Mouse (Mus musculus) lung, adult 2 months (tissue): ENCODE measurements at regions not wholly inside any gene's neighbourhood (a gene's known extent, or its start where the extent isn't known, plus 50 kb on each side); places are given as distances from the start of the nearest gene placed in this dataset.

ENCODE experiments used
- DNase-seq: peaks from one replicate; pipeline ENCODE4 v3.0.0; 2022
- H3K4me1 ChIP-seq: fragments of 200-500 bp; 2 replicates; pipeline ENCODE4 v1.6.1; 2011; ENCODE audit warnings: low read length; ENCODE audit not compliant: control insufficient read depth, insufficient read depth
- H3K4me3 ChIP-seq: fragments of 200-500 bp; replicated peaks from 2 replicates; pipeline ENCODE3; 2011; ENCODE audit warnings: low read depth, mild to moderate bottlenecking, control low read depth, low read length; ENCODE audit errors: extremely low read depth
- CTCF ChIP-seq: fragments of 200-500 bp; IDR thresholded peaks from 2 replicates; pipeline ENCODE4 v1.5.1; 2011; ENCODE audit warnings: mild to moderate bottlenecking, low read length, control low read depth; ENCODE audit not compliant: insufficient read depth
- POLR2A ChIP-seq: fragments of 200-500 bp; IDR thresholded peaks from 2 replicates; pipeline ENCODE4 v1.6.1; 2011; ENCODE audit warnings: low read depth, mild to moderate bottlenecking, control low read depth, low read length, borderline replicate concordance; ENCODE audit errors: extremely low read depth
- WGBS: fragments of 180-500 bp; shearing (Covaris S2); methylation state at CpG from one replicate; pipeline ENCODE4 v1.1.7; 2018; 5-methylcytosine and 5-hydroxymethylcytosine counted together

- H3K4me3 ChIP-seq = no peak overlapping the region
- TF ChIP-seq CTCF (peak; percentile 37; the same call in 1 of the 2 replicates), POLR2A (no peak)
- 46% methylated on average over 6 of the region's 6 CpGs for WGBS
- no peaks in the 10 kb centered on the region for H3K4me1 ChIP-seq
- peak; percentile 18 for DNase-seq
These were observed 1303.8 kb upstream of the Sel1l start for GRCm38 (mm10) chr12:93152618-93153245.

DNA sequence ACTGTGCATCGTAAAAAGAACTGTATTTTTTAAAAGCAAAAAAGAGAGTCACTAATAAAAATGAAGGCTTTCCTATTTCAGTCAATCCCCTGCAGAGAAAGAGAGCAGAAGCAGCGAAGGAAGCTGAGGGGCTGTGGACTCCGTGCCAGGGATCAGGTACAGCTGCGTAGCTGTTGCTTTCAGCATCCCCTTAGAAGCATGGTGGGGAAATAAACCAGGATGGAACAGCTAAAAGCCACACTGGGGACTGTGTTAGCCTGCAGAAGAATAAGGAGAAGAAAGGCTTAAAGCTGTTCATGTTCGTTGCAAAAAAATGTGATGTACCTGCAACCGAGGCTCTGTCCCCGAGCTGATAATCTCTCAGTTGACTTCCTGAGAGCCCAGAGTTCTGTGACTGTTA, 1302.6 kb upstream of the Sel1l start:
- no peak for TF ChIP-seq POLR2A
- TF ChIP-seq CTCF = no peak
- Histone ChIP-seq H3K4me1 (no peaks in the 10 kb centered on the region), H3K4me3 (no peak overlapping the region)
- WGBS = 73% methylated on average over 7 of the region's 7 CpGs
- DNase-seq = no peak

- Histone ChIP-seq H3K4me3 (no peak overlapping the region), H3K4me1 (no peaks in the 10 kb centered on the region)
- 71% methylated on average over 3 of the region's 3 CpGs for WGBS
- TF ChIP-seq CTCF = no peak
- TF ChIP-seq POLR2A = no peak
- DNase-seq = no peak
These were observed 1293.3 kb upstream of the Sel1l start for GRCm38 (mm10) chr12:93142265-93142664.

- 87% methylated on average over 5 of the region's 5 CpGs for WGBS
These were observed 1287.4 kb upstream of the Sel1l start for GRCm38 (mm10) chr12:93136395-93136794.

GRCm38 (mm10) chr12:93122216-93122615, 1273.3 kb upstream of the Sel1l start:
- 76% methylated on average over 2 of the region's 2 CpGs for WGBS

More at GRCm38 (mm10) chr12:93136395-93136794, 1287.4 kb upstream of the Sel1l start:
- no peak overlapping the region for H3K4me3 ChIP-seq
- H3K4me1 ChIP-seq = no peaks in the 10 kb centered on the region
- no peak for DNase-seq
- no peak for TF ChIP-seq CTCF
- TF ChIP-seq POLR2A = no peak

DNA sequence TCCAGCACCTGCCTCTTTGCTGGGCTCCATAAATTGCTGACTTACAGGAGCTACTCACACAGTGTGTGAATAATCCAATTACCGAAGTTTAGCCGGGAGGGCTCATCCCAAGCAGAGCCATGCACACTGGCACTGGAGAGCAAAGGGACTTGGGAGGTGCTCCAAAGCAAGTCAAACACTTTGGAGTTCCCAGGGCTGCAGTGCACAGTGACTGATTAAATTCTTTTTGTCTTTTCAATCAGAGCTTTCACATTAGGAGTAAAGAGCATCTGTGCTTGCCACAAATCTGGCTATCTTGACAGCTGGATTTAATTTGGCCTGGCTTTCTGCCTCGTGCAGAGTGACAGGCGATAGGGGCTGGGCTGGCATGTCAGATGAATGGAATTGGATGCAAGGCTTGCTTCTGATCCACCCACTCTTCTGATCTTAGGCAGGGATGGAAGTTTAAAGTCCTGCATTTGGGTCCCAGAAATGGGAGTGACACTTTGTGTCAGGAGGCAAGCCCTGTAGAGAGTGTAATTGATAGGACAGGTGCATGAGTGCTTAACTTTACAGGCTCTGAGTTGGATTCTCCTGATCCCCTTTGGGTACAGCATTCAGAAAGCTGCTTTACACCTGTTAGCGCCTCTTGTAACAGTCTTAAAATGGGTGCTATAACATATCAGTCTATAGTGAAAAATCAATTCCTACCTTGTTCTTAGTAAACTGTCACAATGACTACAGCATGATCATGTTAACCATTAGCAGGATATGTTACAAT, 1239.3 kb upstream of the Sel1l start:
- Histone ChIP-seq H3K4me3 (no peak overlapping the region), H3K4me1 (no peaks in the 10 kb centered on the region)
- no peak for TF ChIP-seq POLR2A
- no peak for TF ChIP-seq CTCF
- no peak for DNase-seq
- WGBS = 57% methylated on average over 5 of the region's 5 CpGs

More at GRCm38 (mm10) chr12:93122216-93122615, 1273.3 kb upstream of the Sel1l start:
- H3K4me3 ChIP-seq = no peak overlapping the region
- no peaks in the 10 kb centered on the region for H3K4me1 ChIP-seq
- no peak for DNase-seq
- no peak for TF ChIP-seq POLR2A
- no peak for TF ChIP-seq CTCF

DNA sequence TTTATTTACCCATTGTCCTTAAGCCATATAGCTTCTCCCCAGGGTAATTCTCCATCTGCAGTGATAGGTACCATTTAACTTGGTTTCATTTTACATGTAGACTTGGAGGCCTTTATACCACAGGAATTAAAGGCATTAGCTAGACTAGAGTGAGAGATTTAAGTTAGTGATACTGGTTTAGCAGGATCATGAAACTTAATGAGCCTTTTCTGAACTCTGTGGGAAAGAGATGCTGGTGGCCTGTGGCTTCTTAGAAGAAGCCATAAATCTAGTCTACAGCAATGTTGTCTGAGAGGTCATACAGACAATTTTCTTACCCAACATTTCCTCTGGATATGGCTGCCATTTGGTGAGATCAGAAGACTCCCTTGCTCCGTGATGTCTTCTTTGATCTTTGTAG, 1214.9 kb upstream of the Sel1l start:
- Histone ChIP-seq H3K4me1 (no peaks in the 10 kb centered on the region), H3K4me3 (no peak overlapping the region)
- no peak for DNase-seq
- WGBS = 67% methylated on average over 1 of the region's 1 CpGs
- TF ChIP-seq POLR2A (no peak), CTCF (no peak)

DNA sequence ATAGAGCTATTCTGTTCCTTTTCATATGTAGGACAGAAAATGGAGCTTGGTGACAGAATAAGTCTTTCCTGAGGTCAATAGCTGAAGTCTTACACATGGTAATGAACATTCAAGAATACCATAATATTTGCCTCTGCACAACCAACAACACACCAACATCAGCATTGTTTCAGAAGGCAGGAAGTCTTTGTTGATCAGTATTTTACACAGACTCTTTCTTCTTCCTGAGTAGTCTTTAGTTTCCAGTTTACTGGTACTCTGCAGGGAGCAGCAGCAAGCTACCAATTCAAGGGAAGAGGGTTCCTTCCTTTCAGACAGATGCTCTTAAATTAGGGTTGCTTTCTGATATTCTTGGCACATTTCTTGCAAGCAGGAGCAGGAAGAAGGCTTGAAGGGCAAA, 1170.7 kb upstream of the Sel1l start:
- TF ChIP-seq POLR2A = no peak
- no peak for TF ChIP-seq CTCF
- no peak for DNase-seq
- H3K4me3 ChIP-seq = no peak overlapping the region
- H3K4me1 ChIP-seq = no peaks in the 10 kb centered on the region

DNA sequence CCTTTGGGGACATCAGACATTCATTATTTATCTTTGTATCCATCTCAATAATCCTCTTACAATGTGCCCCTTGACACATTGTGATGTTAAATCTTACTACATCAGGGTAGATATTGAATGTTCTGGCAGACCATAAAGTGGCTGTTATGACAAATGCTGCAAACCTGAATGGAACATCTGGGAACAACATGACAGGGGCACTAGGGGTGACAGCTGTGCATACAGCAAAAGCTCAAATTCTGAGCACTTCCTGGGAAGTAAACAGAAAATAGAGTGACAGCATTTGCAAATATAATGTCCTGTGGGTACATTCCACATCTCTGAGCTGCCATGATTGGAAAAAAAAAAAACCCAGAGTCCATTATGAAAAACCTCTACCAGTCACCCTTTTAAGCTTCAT, 1162.6 kb upstream of the Sel1l start:
- no peak for TF ChIP-seq POLR2A
- TF ChIP-seq CTCF = no peak
- H3K4me1 ChIP-seq = no peaks in the 10 kb centered on the region
- DNase-seq = no peak
- H3K4me3 ChIP-seq = no peak overlapping the region

DNA sequence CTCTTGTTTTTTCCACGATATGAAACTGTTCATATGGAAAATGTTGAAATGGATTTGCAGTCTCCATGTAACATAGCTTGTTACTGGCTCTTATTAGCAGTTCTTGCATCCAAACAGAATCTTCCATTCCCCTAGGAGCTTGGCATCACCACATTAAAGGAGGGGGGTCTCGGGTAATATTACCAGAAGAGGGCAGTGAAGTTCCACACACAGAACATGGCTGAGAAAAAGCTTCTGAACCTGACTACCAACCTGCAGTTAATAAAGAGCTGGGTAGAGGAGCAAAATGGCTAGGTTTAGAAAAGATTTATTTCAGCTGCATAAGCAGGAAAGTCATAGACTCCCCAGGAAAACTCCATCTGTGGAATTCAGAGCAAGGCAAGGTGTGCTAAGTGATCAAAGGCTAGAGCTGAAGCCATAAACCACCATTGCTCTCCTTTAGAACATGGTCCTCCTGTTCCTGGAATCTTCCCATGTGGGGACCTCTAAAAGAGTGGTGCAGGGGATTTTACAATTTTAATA, 1157.9 kb upstream of the Sel1l start:
- no peak for DNase-seq
- Histone ChIP-seq H3K4me3 (no peak overlapping the region), H3K4me1 (no peaks in the 10 kb centered on the region)
- WGBS = 46% methylated on average over 2 of the region's 2 CpGs
- no peak for TF ChIP-seq POLR2A
- no peak for TF ChIP-seq CTCF
